In the genomic region with DNA sequence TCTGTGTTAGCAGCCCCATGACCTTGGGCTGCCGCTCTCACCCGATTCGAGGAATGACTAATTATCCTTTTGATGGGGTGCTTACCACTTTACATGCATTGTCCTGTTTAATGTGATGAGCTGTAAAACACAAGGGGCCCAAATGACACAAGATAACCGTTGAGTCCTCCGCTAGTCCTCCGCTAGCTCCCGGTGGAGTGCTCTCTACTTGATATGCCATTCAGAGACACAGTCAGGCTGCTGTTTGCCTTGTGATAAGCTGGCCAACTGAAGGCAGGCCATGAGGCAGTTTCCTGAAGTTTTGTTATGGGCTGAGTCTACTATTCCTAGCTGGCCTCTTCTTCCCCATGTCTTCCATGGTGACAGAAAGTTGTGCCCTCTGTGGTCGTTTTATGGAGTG, we compare ENCODE assay signal across 19 mouse cellular contexts.
DNase-seq lines count a peak whose midpoint lies in the region; ATAC-seq lines count a peak whose summit lies in the region.
"Had no signal": no experiment of that assay in that cellular context is flagged by ENCODE, and none has a peak within 500 bp of the region (broad histone marks: within the 10 kb centered on the region; RNA-seq: fewer than 3 reads in every experiment).

No protein-coding gene starts in this region.

- H3K36me3 ChIP-seq in erythroblast, embryonic 14.5 days (ENCODE audit: control insufficient read depth) = no peaks in the 10 kb centered on the region
- no peaks in the 10 kb centered on the region for H3K36me3 ChIP-seq in liver, embryonic 15.5 days (replicated peaks)
- H3K36me3 ChIP-seq: embryonic facial prominence, embryonic 13.5 days; forebrain, embryonic 10.5 days; heart, embryonic 12.5 days; intestine, embryonic 15.5 days; kidney, embryonic 15.5 days; midbrain, embryonic 10.5 days had no signal

- no peak overlapping the region for H3K9ac ChIP-seq in liver, embryonic 15.5 days
- H3K9ac ChIP-seq: embryonic facial prominence, embryonic 13.5 days; heart, embryonic 12.5 days; hindbrain, embryonic 14.5 days; intestine, embryonic 15.5 days; kidney, embryonic 15.5 days had no signal

- DNase-seq in spleen, postnatal 36 days (ENCODE audit: low spot score in 2 of 2) = peak; percentile 25 to 34
- no peak for DNase-seq in spleen, adult 18-20 months
- no peak for DNase-seq in thymus, postnatal 36 days
- DNase-seq in kidney, postnatal 36 days = no peak
- no peak for DNase-seq in ovary, postnatal 10 days (ENCODE audit: low spot score)
- DNase-seq: adrenal gland, postnatal 10 days; cerebellum, adult 8-10 months; gastrocnemius, adult 2 months; lung, adult 2 months; thymus, postnatal 4 days had no signal

- peaks cover 70% of the 10 kb centered on the region for H3K4me1 ChIP-seq in erythroblast, embryonic 14.5 days (ENCODE audit: control insufficient read depth)
- H3K4me1 ChIP-seq in liver, embryonic 15.5 days (replicated peaks) = peaks cover 58% of the 10 kb centered on the region
- H3K4me1 ChIP-seq: embryonic facial prominence, embryonic 13.5 days; forebrain, embryonic 10.5 days; midbrain, embryonic 10.5 days had no signal

- H3K27ac ChIP-seq in liver, embryonic 15.5 days (replicated peaks) = peak overlapping the region; percentile 78
- H3K27ac ChIP-seq: embryonic facial prominence, embryonic 13.5 days; forebrain, embryonic 10.5 days; gastrocnemius, adult 2 months; hindbrain, embryonic 14.5 days; intestine, embryonic 15.5 days; kidney, embryonic 15.5 days; midbrain, embryonic 10.5 days had no signal

- no peaks in the 10 kb centered on the region for H3K9me3 ChIP-seq in erythroblast, embryonic 14.5 days (ENCODE audit: control insufficient read depth, low read length)
- no peaks in the 10 kb centered on the region for H3K9me3 ChIP-seq in liver, embryonic 15.5 days (replicated peaks)
- H3K9me3 ChIP-seq: embryonic facial prominence, embryonic 13.5 days; forebrain, embryonic 10.5 days; heart, embryonic 12.5 days; intestine, embryonic 15.5 days; kidney, embryonic 15.5 days; midbrain, embryonic 10.5 days had no signal

- 17% methylated on average over 8 of the region's 8 CpGs for WGBS in liver, embryonic 15.5 days (ENCODE audit: insufficient replicate concordance)

- H3K4me2 ChIP-seq in liver, embryonic 15.5 days = peak overlapping the region; percentile 41
- H3K4me2 ChIP-seq: embryonic facial prominence, embryonic 13.5 days; heart, embryonic 12.5 days; hindbrain, embryonic 14.5 days; intestine, embryonic 15.5 days; kidney, embryonic 15.5 days had no signal

- peak; percentile 77 for ATAC-seq in liver, embryonic 15.5 days (ENCODE audit: insufficient read depth)
- ATAC-seq: intestine, embryonic 15.5 days had no signal

- no peaks in the 10 kb centered on the region for H3K27me3 ChIP-seq in erythroblast, embryonic 14.5 days (ENCODE audit: control insufficient read depth)
- no peaks in the 10 kb centered on the region for H3K27me3 ChIP-seq in liver, embryonic 15.5 days
- H3K27me3 ChIP-seq: embryonic facial prominence, embryonic 13.5 days; heart, embryonic 12.5 days; intestine, embryonic 15.5 days; kidney, embryonic 15.5 days had no signal

- H3K4me3 ChIP-seq in erythroblast, embryonic 14.5 days (replicated peaks) = peak overlapping the region; percentile 13
- no peak overlapping the region for H3K4me3 ChIP-seq in liver, embryonic 15.5 days (replicated peaks)
- H3K4me3 ChIP-seq: embryonic facial prominence, embryonic 13.5 days; forebrain, embryonic 10.5 days; gastrocnemius, adult 2 months; heart, embryonic 12.5 days; intestine, embryonic 15.5 days; kidney, embryonic 15.5 days; midbrain, embryonic 10.5 days had no signal

Comparison
In these comparisons a context has a peak if more than half of its experiments do, and no peak if none do; other contexts are left out.
1. DNase-seq: peak in spleen, postnatal 36 days (2 of 2); none in spleen, adult 18-20 months (0 of 2), thymus, postnatal 36 days (0 of 2), kidney, postnatal 36 days (0 of 2) and ovary, postnatal 10 days (single experiment).